11 mouse cellular contexts compared by ENCODE assay signal in the genomic region with DNA sequence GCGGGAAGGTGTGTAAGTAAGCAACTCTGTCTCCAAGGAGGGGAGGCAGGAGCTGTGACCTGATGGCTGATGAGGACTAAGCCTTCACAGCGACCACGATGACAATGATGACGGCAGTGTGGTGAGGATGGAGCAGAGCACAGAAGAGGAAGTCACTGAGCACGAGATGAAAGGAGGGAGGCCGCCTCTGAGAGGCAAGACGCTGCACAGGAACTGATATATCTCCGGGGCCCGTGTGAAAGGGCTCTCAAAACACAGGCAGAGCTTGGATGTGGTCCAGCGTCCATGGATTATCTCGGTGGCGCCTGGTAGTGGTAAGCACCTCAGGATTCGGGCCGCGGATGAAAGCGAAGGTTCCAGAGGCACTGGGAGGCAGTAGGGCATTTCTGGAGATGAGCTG.
DNase-seq lines count a peak whose midpoint lies in the region; TF ChIP-seq lines count a peak whose summit lies in the region.
"Had no signal": no experiment of that assay in that cellular context is flagged by ENCODE, and none has a peak within 500 bp of the region (broad histone marks: within the 10 kb centered on the region; RNA-seq: fewer than 3 reads in every experiment).

No protein-coding gene starts in this region.

- no peaks in the 10 kb centered on the region for H3K9me3 ChIP-seq in MEL (replicated peaks; ENCODE audit: insufficient read depth, low read length)

- H3K4me3 ChIP-seq in MEL (ENCODE audit: control insufficient read depth in 1 of 2, insufficient read depth in 1 of 2, low read depth in 2 of 2, low read length in 2 of 2), result peak overlapping the region in 1 of 2 experiments; percentile 17; a peak in 3 of 4 replicates
- H3K4me3 ChIP-seq: myocyte had no signal

- no peak for TF ChIP-seq POLR2A in MEL (IDR thresholded peaks at IDR 0.05; ENCODE audit: control insufficient read depth in 1 of 2, insufficient read depth in 1 of 2, low read depth in 1 of 2, low read length in 2 of 2, poor library complexity in 1 of 2)

- peak; percentile 59 to 77 for TF ChIP-seq EP300 in MEL (IDR thresholded peaks at IDR 0.05; ENCODE audit: low read depth in 1 of 2, low read length in 2 of 2)

- no peak for TF ChIP-seq CTCF in MEL (IDR thresholded peaks at IDR 0.05 in 2 of 3, conservative IDR thresholded peaks at IDR 0.05 in 1 of 3; ENCODE audit: control insufficient read depth in 1 of 3, insufficient read depth in 1 of 3, low read depth in 2 of 3, low read length in 3 of 3, poor library complexity in 1 of 3, severe bottlenecking in 1 of 3)

- TF ChIP-seq RAD21 in MEL (IDR thresholded peaks at IDR 0.05; ENCODE audit: low read depth, low read length), result no peak

- no peaks in the 10 kb centered on the region for H3K27me3 ChIP-seq in MEL (ENCODE audit: control insufficient read depth in 1 of 2, insufficient read depth in 2 of 2, low read length in 2 of 2)

- peak overlapping the region; percentile 40 for H3K27ac ChIP-seq in MEL (ENCODE audit: control insufficient read depth, low read depth, low read length)

- H3K79me2 ChIP-seq in MEL (ENCODE audit: control insufficient read depth, insufficient read depth, low read length, poor library complexity), result no peaks in the 10 kb centered on the region

- peak overlapping the region; percentile 10; the same call in 1 of the 2 replicates for H3K9ac ChIP-seq in MEL (ENCODE audit: control insufficient read depth, low read depth, low read length, poor library complexity, severe bottlenecking)

- peaks cover 3 to 16% of the 10 kb centered on the region in 2 experiments for H3K4me1 ChIP-seq in MEL (ENCODE audit: control insufficient read depth in 1 of 2, insufficient read depth in 2 of 2, low read length in 2 of 2)

- peaks cover 0 to 12% of the 10 kb centered on the region in 2 experiments; a peak in 2 of 4 replicates for H3K36me3 ChIP-seq in MEL (ENCODE audit: control insufficient read depth in 1 of 2, insufficient read depth in 2 of 2, low read length in 2 of 2)

- peak; percentile 21 to 25 for DNase-seq in heart, adult 18-20 months
- DNase-seq in heart, adult 11 months, result no peak
- peak; percentile 94 for DNase-seq in MEL (ENCODE audit: low read depth, low spot score)
- peak; percentile 36 for DNase-seq in lung, postnatal 10 days
- peak; percentile 13 to 57 for DNase-seq in spleen, postnatal 10 days (ENCODE audit: low spot score in 2 of 2)
- no peak for DNase-seq in frontal cortex, postnatal 25 days (ENCODE audit: low spot score in 2 of 2)
- no peak for DNase-seq in layer of hippocampus, postnatal 14 days (ENCODE audit: low spot score in 2 of 2)
- no peak for DNase-seq in layer of hippocampus, adult 9-11 months
- DNase-seq: cerebellum, adult 9-11 months; kidney, postnatal 36 days had no signal

TF ChIP-seq in MEL, 35 proteins besides CTCF, POLR2A, EP300 and RAD21:
- TF ChIP-seq MYB (IDR thresholded peaks at IDR 0.05; ENCODE audit: low read depth, low read length) (no peak), ETS1 (IDR thresholded peaks at IDR 0.05; ENCODE audit: low read depth, low read length) (peak; percentile 91), POLR2AphosphoS5 (IDR thresholded peaks at IDR 0.05; ENCODE audit: borderline replicate concordance, low read depth, low read length) (no peak), MXI1 (IDR thresholded peaks at IDR 0.05; ENCODE audit: low read depth, low read length) (peak; percentile 39; the same call in 1 of the 2 replicates), TCF12 (IDR thresholded peaks at IDR 0.05; ENCODE audit: low read depth, low read length) (peak; percentile 77), MAX (IDR thresholded peaks at IDR 0.05; ENCODE audit: low read length) (peak; percentile 83), KAT2A (conservative IDR thresholded peaks at IDR 0.05; ENCODE audit: low read depth, low read length) (no peak), NELFE (IDR thresholded peaks at IDR 0.05; ENCODE audit: low read depth, low read length) (no peak), TAL1 (IDR thresholded peaks at IDR 0.05; ENCODE audit: low read length) (peak; percentile 50), UBTF (IDR thresholded peaks at IDR 0.05; ENCODE audit: borderline replicate concordance, insufficient read depth, low read depth, low read length) (no peak), MAZ (IDR thresholded peaks at IDR 0.05; ENCODE audit: low read depth, low read length) (0 out of 2 replicates have a peak, but pooled peaks have one; percentile 13), JUND (IDR thresholded peaks at IDR 0.05; ENCODE audit: low read depth, low read length) (no peak), ZC3H11A (IDR thresholded peaks at IDR 0.05; ENCODE audit: low read depth, low read length) (no peak), POLR2AphosphoS2 (IDR thresholded peaks at IDR 0.05; ENCODE audit: low read length) (no peak), SMC3 (IDR thresholded peaks at IDR 0.05; ENCODE audit: low read depth, low read length) (no peak), ZMIZ1 (IDR thresholded peaks at IDR 0.05; ENCODE audit: low read depth, low read length) (no peak), ZNF384 (IDR thresholded peaks at IDR 0.05; ENCODE audit: low read depth, low read length) (no peak), ELF1 (IDR thresholded peaks at IDR 0.05; ENCODE audit: low read depth, low read length) (no peak), GABPA (IDR thresholded peaks at IDR 0.05; ENCODE audit: low read depth, low read length) (no peak), CHD2 (IDR thresholded peaks at IDR 0.05; ENCODE audit: low read length) (no peak), GATA1 (IDR thresholded peaks at IDR 0.05; ENCODE audit: low read depth, low read length) (peak; percentile 66), USF1 (IDR thresholded peaks at IDR 0.05; ENCODE audit: low read depth, low read length) (no peak), SIN3A (IDR thresholded peaks at IDR 0.05; ENCODE audit: low read length) (peak; percentile 69; the same call in 1 of the 2 replicates), USF2 (IDR thresholded peaks at IDR 0.05; ENCODE audit: borderline replicate concordance in 1 of 2, insufficient read depth in 1 of 2, low read depth in 1 of 2, low read length in 2 of 2) (no peak), MYC (IDR thresholded peaks at IDR 0.05; ENCODE audit: low read depth, low read length) (peak; percentile 80; the same call in 1 of the 2 replicates), BHLHE40 (IDR thresholded peaks at IDR 0.05; ENCODE audit: borderline replicate concordance, low read depth, low read length) (peak; percentile 92), RCOR1 (IDR thresholded peaks at IDR 0.05; ENCODE audit: low read depth, low read length) (peak; percentile 78), TBP (IDR thresholded peaks at IDR 0.05; ENCODE audit: low read depth, low read length) (peak; percentile 66), CHD1 (IDR thresholded peaks at IDR 0.05; ENCODE audit: low read depth, low read length) (no peak), ZKSCAN1 (IDR thresholded peaks at IDR 0.05; ENCODE audit: low read depth, low read length) (no peak), MAFK (IDR thresholded peaks at IDR 0.05; ENCODE audit: borderline replicate concordance, low read depth, low read length) (no peak), NRF1 (IDR thresholded peaks at IDR 0.05; ENCODE audit: insufficient read depth, low read depth, low read length, poor library complexity, severe bottlenecking) (no peak), HCFC1 (IDR thresholded peaks at IDR 0.05; ENCODE audit: low read depth, low read length) (no peak), MEF2A (IDR thresholded peaks at IDR 0.05; ENCODE audit: extremely low read depth, insufficient replicate concordance, low read depth, low read length, poor library complexity, severe bottlenecking) (no peak), E2F4 (IDR thresholded peaks at IDR 0.05; ENCODE audit: borderline replicate concordance, low read depth, low read length) (no peak)

Comparison
In these comparisons a context has a peak if more than half of its experiments do, and no peak if none do; other contexts are left out.
1. DNase-seq: peak in heart, adult 18-20 months (2 of 2), MEL (single experiment), lung, postnatal 10 days (single experiment) and spleen, postnatal 10 days (2 of 2); none in heart, adult 11 months (single experiment), frontal cortex, postnatal 25 days (0 of 2), layer of hippocampus, postnatal 14 days (0 of 2) and layer of hippocampus, adult 9-11 months (single experiment).